Mouse (Mus musculus) gastrocnemius, postnatal 14 days (tissue): ENCODE data around the gene Jund. TPM values are rescaled to one million over a fixed set of nuclear protein-coding genes. Genes with fewer than 3 reads are reported as not detected.
A peak's percentile ranks its signal among the peaks of the same experiment; 100 is the strongest.

Source experiments
- DNase-seq: peaks from one replicate; pipeline ENCODE4 v3.0.0; 2021; ENCODE audit warnings: mixed read lengths
- intact Hi-C: fragments of 180-260 bp; cut with DNase I; formaldehyde crosslinking; loops from one replicate; pipeline ENCODE4 v1.15.1; 2025; ENCODE audit warnings: low total_unique reads
- total RNA-seq, 2 experiments: library from RNA; stranded (reverse); gene quantifications; 2 replicates each; pipeline ENCODE4 v1.2.3; 2021

Gene Jund
- total RNA-seq, 2 experiments from 2014 or later: 73.5 to 87.4 TPM

- DNase-seq: no peak
- intact Hi-C loops: no loop called here
Observed at GRCm38 (mm10) chr8:70716521-70717400, 18.0 kb downstream of the Jund start.

GRCm38 (mm10) chr8:70718297-70718696 lies 19.5 kb downstream of the Jund start, which contains the start of gene Gm3336:
Gene Gm3336, plus strand, starts transcription at chr8:70718543.
- intact Hi-C loops: no loop called here
- DNase-seq: peak; percentile 56

- peak; percentile 8 for DNase-seq
- intact Hi-C loops: loop anchor here (5.0 kb wide), 1 partner anchor 122 kb away; no protein-coding TSS in a partner anchor
Observed at GRCm38 (mm10) chr8:70719796-70720270, 21.1 kb downstream of the Jund start.

- intact Hi-C loops: loop anchor here (5.0 kb wide), 1 partner anchor 122 kb away; no protein-coding TSS in a partner anchor
- DNase-seq: peak; percentile 75
Observed at GRCm38 (mm10) chr8:70720739-70721138, 22.0 kb downstream of the Jund start.

- intact Hi-C loops: loop anchor here (5.0 kb wide), 1 partner anchor 121 kb away; no protein-coding TSS in a partner anchor
- no peak for DNase-seq
Observed at GRCm38 (mm10) chr8:70721601-70722000, 22.9 kb downstream of the Jund start.

GRCm38 (mm10) chr8:70723486-70724210 lies 24.9 kb downstream of the Jund start, which contains the start of gene Pde4c:
Gene Pde4c, plus strand, starts transcription at chr8:70723720.
- intact Hi-C loops: loop anchor here (5.0 kb wide), 1 partner anchor 119 kb away; no protein-coding TSS in a partner anchor
- DNase-seq: no peak

- intact Hi-C loops: loop anchor here (5.0 kb wide), 1 partner anchor 118 kb away; no protein-coding TSS in a partner anchor
- DNase-seq: no peak
Observed at GRCm38 (mm10) chr8:70724216-70724615, 25.5 kb downstream of the Jund start.

GRCm38 (mm10) chr8:70725792-70726447 lies 27.2 kb downstream of the Jund start:
- intact Hi-C loops: loop anchor here (5.0 kb wide), 1 partner anchor 41 kb away; no protein-coding TSS in a partner anchor
- DNase-seq: peak; percentile 24

GRCm38 (mm10) chr8:70726721-70727120 lies 28.0 kb downstream of the Jund start:
- DNase-seq: no peak
- intact Hi-C loops: loop anchor here (5.0 kb wide), 1 partner anchor 41 kb away; no protein-coding TSS in a partner anchor

- intact Hi-C loops: loop anchor here (5.0 kb wide), 1 partner anchor 37 kb away; no protein-coding TSS in a partner anchor
- no peak for DNase-seq
Observed at GRCm38 (mm10) chr8:70729808-70730475, 31.2 kb downstream of the Jund start.

- intact Hi-C loops: no loop called here
- DNase-seq: peak; percentile 2
Observed at GRCm38 (mm10) chr8:70730956-70731355, 32.2 kb downstream of the Jund start.

GRCm38 (mm10) chr8:70737705-70738104 lies 39.0 kb downstream of the Jund start:
- intact Hi-C loops: no loop called here
- DNase-seq: no peak

- no peak for DNase-seq
- intact Hi-C loops: no loop called here
Observed at GRCm38 (mm10) chr8:70738211-70738610, 39.5 kb downstream of the Jund start.

GRCm38 (mm10) chr8:70741661-70742060 lies 42.9 kb downstream of the Jund start:
- intact Hi-C loops: no loop called here

GRCm38 (mm10) chr8:70742176-70742575 lies 43.4 kb downstream of the Jund start:
- intact Hi-C loops: no loop called here
- no peak for DNase-seq

More at GRCm38 (mm10) chr8:70741661-70742060, 42.9 kb downstream of the Jund start:
- DNase-seq: no peak

- intact Hi-C loops: no loop called here
- no peak for DNase-seq
Observed at GRCm38 (mm10) chr8:70742981-70743655, 44.4 kb downstream of the Jund start.

- DNase-seq: peak; percentile 77
- intact Hi-C loops: no loop called here
Observed at GRCm38 (mm10) chr8:70743656-70744590, 45.2 kb downstream of the Jund start.
